Mouse (Mus musculus) brain, adult 2 months (tissue): ENCODE measurements around the gene Pmpca.
"Not testable (repeated sequence)": the region's sequence is repeated elsewhere in the genome, so short reads cannot be mapped to it uniquely, and the experiment has no call there.

Experiments used
- DNase-seq: peaks from one replicate; pipeline ENCODE4 v3.0.0; 2011; ENCODE audit warnings: low read depth, low spot score

Pmpca gene

GRCm38 (mm10) chr2:26368572-26368971, 20.6 kb upstream of the Pmpca start:
- no peak for DNase-seq

GRCm38 (mm10) chr2:26372396-26372795, 16.7 kb upstream of the Pmpca start:
- DNase-seq, result no peak

GRCm38 (mm10) chr2:26380131-26380771, 8.9 kb upstream of the Pmpca start, which contains the start of gene Snapc4:
TSS of gene Snapc4 (minus strand) at chr2:26380653.
- DNase-seq, result peak; percentile 94

- not testable (repeated sequence) for DNase-seq
Observed at GRCm38 (mm10) chr2:26380871-26381270, 8.3 kb upstream of the Pmpca start.

GRCm38 (mm10) chr2:26387713-26388112, 1.4 kb upstream of the Pmpca start:
- DNase-seq, result no peak

GRCm38 (mm10) chr2:26388682-26389153, 421 bp upstream of the Pmpca start:
- no peak for DNase-seq

- no peak for DNase-seq
Observed at GRCm38 (mm10) chr2:26390954-26391353, 1.8 kb downstream of the Pmpca start.

- no peak for DNase-seq
Observed at GRCm38 (mm10) chr2:26391617-26392016, 2.5 kb downstream of the Pmpca start.

GRCm38 (mm10) chr2:26398978-26399377, 9.8 kb downstream of the Pmpca start:
- DNase-seq, result no peak

- DNase-seq, result peak; percentile 24
Observed at GRCm38 (mm10) chr2:26399647-26400046, 10.5 kb downstream of the Pmpca start.

GRCm38 (mm10) chr2:26400296-26400695, 11.2 kb downstream of the Pmpca start:
- no peak for DNase-seq

- DNase-seq, result no peak
Observed at GRCm38 (mm10) chr2:26401023-26401422, 11.9 kb downstream of the Pmpca start.

GRCm38 (mm10) chr2:26402265-26402664, 13.1 kb downstream of the Pmpca start:
- peak; percentile 86 for DNase-seq

GRCm38 (mm10) chr2:26403306-26403705, 14.2 kb downstream of the Pmpca start:
- DNase-seq, result no peak

- peak; percentile 97 for DNase-seq
Observed at GRCm38 (mm10) chr2:26408515-26409356, 19.6 kb downstream of the Pmpca start, which contains the start of gene Inpp5e. TSS of gene Inpp5e (minus strand) at chr2:26409203.

GRCm38 (mm10) chr2:26409362-26409761, 20.2 kb downstream of the Pmpca start:
- no peak for DNase-seq

GRCm38 (mm10) chr2:26410091-26410490, 21.0 kb downstream of the Pmpca start:
- peak; percentile 68 for DNase-seq

GRCm38 (mm10) chr2:26410931-26411411, 21.8 kb downstream of the Pmpca start:
- DNase-seq, result peak; percentile 74

GRCm38 (mm10) chr2:26417066-26417465, 27.9 kb downstream of the Pmpca start:
- DNase-seq, result no peak

- DNase-seq, result no peak
Observed at GRCm38 (mm10) chr2:26418120-26418519, 29.0 kb downstream of the Pmpca start.

GRCm38 (mm10) chr2:26421969-26422368, 32.8 kb downstream of the Pmpca start:
- DNase-seq, result no peak

GRCm38 (mm10) chr2:26423086-26423485, 33.9 kb downstream of the Pmpca start:
- DNase-seq, result no peak
